Mouse (Mus musculus) heart, postnatal 0 days (tissue): ENCODE measurements around the gene Irf2. TPM values are rescaled to one million over a fixed set of nuclear protein-coding genes. Genes with fewer than 3 reads are reported as not detected.

Experiments
- ATAC-seq: fragments of 200-750 bp; cut with Nextera tagmentation; 2 replicates; pipeline ENCODE4 v1.8.0; 2017; ENCODE audit warnings: low read depth, moderate number of reproducible peaks, moderate library complexity; ENCODE audit not compliant: insufficient read depth
- DNase-seq: peaks from one replicate; pipeline ENCODE4 v3.0.0-alpha.2; 2016; ENCODE audit warnings: low spot score
- H3K27ac ChIP-seq: fragments of 300-500 bp; sonication (generic); 2 replicates; pipeline ENCODE4 v1.5.1; 2014; ENCODE audit warnings: low read depth, mild to moderate bottlenecking
- H3K27me3 ChIP-seq: fragments of 300-500 bp; sonication (generic); 2 replicates; pipeline ENCODE4 v1.6.1; 2014; ENCODE audit warnings: low read length, mixed read lengths; ENCODE audit not compliant: control insufficient read depth, insufficient read depth
- H3K36me3 ChIP-seq: fragments of 300-500 bp; sonication (generic); replicated peaks from 2 replicates; pipeline ENCODE4 v1.6.1; 2014; ENCODE audit warnings: low read length, mixed read lengths; ENCODE audit not compliant: control insufficient read depth, insufficient read depth
- H3K4me1 ChIP-seq: fragments of 300-500 bp; sonication (generic); 2 replicates; pipeline ENCODE4 v1.6.1; 2014; ENCODE audit warnings: antibody characterized with exemption; ENCODE audit not compliant: control insufficient read depth, insufficient read depth
- H3K4me2 ChIP-seq: fragments of 300-500 bp; sonication (generic); 2 replicates; pipeline ENCODE4 v1.6.1; 2014; ENCODE audit warnings: low read depth, mild to moderate bottlenecking, low read length, moderate library complexity
- H3K4me3 ChIP-seq: fragments of 300-500 bp; sonication (generic); 2 replicates; pipeline ENCODE4 v1.5.1; 2014; ENCODE audit warnings: low read depth, low read length
- H3K9ac ChIP-seq: fragments of 300-500 bp; sonication (generic); replicated peaks from 2 replicates; pipeline ENCODE4 v1.6.1; 2014; ENCODE audit warnings: low read depth, low read length, mixed read lengths
- H3K9me3 ChIP-seq: fragments of 300-500 bp; sonication (generic); replicated peaks from 2 replicates; pipeline ENCODE4 v1.6.1; 2016; ENCODE audit warnings: low read length; ENCODE audit not compliant: control insufficient read depth
- CTCF ChIP-seq: IDR thresholded peaks from 2 replicates; pipeline ENCODE4 v1.5.1; 2016; ENCODE audit warnings: antibody characterized with exemption, control low read depth, low read depth
- EP300 ChIP-seq: IDR thresholded peaks from 2 replicates; pipeline ENCODE4 v1.6.1; 2016; ENCODE audit warnings: antibody characterized with exemption, low read depth
- WGBS: fragments of 180-500 bp; shearing (Covaris S2); extraction: QIAGEN DNeasy Blood & Tissue Kit; methylation state at CpG from one replicate; pipeline ENCODE4 v1.1.7; 2014; 5-methylcytosine and 5-hydroxymethylcytosine counted together
- polyA plus RNA-seq: library from polyadenylated mRNA; unstranded; fragments of >200 nt; fragmentation: Nextera tagmentation; extraction: Ambion mirVana; gene quantifications from 2 replicates; pipeline ENCODE4 v1.2.1, GENCODE M21; 2015
- total RNA-seq: library from RNA; depleted of rRNA; stranded (reverse); fragments of >200 nt; gene quantifications from 2 replicates; pipeline ENCODE4 v1.2.3, GENCODE M21; 2014; ENCODE audit warnings: low replicate concordance

The Irf2 gene
- total and polyA plus RNA-seq, 2 experiments from 2014 or later: 4.6 to 22.2 TPM

DNA sequence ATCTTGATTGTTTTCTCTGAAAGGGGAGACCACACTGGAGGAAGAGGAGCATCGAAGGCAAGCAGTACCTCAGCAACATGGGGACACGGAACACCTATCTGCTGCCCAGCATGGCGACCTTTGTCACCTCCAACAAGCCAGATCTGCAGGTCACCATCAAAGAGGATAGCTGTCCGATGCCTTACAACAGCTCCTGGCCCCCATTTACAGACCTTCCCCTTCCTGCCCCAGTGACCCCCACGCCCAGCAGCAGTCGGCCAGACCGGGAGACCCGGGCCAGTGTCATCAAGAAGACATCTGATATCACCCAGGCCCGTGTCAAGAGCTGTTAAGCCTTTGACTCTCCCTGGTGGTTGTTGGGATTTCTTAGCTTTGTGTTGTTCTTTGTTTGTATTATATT is 106.4 kb downstream of the Irf2 start:
- H3K27ac ChIP-seq: peak overlapping the region; percentile 86
- no peaks in the 10 kb centered on the region for H3K9me3 ChIP-seq
- no peaks in the 10 kb centered on the region for H3K27me3 ChIP-seq
- no peak overlapping the region for H3K9ac ChIP-seq
- no peak overlapping the region for H3K4me2 ChIP-seq
- DNase-seq (no peak), ATAC-seq (no peak)
- TF ChIP-seq CTCF (no peak), EP300 (no peak)
- no peak overlapping the region for H3K4me3 ChIP-seq
- peaks cover 31% of the 10 kb centered on the region for H3K4me1 ChIP-seq
- 77% methylated on average over 9 of the region's 9 CpGs for WGBS
- H3K36me3 ChIP-seq: peaks cover 21% of the 10 kb centered on the region

DNA sequence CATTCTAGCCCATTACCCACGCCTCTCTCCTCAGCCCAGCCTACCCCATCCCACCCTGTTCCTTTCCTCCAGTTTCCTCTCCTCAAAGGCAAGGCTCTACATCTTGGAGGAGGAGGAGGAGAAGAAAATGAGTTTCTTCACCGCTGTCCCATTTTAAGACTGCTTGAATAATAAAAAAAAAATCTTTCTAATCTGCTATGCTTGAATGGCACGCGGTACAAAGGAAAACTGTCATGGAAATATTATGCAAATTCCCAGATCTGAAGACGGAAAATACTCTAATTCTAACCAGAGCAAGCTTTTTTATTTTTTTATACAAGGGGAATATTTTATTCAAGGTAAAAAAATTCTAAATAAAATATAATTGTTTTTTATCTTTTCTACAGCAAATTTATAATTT is 107.4 kb downstream of the Irf2 start:
- Histone ChIP-seq H3K27me3 (no peaks in the 10 kb centered on the region), H3K4me2 (no peak overlapping the region), H3K4me3 (no peak overlapping the region), H3K27ac (no peak overlapping the region), H3K9ac (no peak overlapping the region), H3K9me3 (no peaks in the 10 kb centered on the region), H3K4me1 (peaks cover 26% of the 10 kb centered on the region), H3K36me3 (peaks cover 21% of the 10 kb centered on the region)
- WGBS: 94% methylated on average over 5 of the region's 5 CpGs
- DNase-seq (no peak), ATAC-seq (no peak)
- TF ChIP-seq EP300 (no peak), CTCF (no peak)

DNA sequence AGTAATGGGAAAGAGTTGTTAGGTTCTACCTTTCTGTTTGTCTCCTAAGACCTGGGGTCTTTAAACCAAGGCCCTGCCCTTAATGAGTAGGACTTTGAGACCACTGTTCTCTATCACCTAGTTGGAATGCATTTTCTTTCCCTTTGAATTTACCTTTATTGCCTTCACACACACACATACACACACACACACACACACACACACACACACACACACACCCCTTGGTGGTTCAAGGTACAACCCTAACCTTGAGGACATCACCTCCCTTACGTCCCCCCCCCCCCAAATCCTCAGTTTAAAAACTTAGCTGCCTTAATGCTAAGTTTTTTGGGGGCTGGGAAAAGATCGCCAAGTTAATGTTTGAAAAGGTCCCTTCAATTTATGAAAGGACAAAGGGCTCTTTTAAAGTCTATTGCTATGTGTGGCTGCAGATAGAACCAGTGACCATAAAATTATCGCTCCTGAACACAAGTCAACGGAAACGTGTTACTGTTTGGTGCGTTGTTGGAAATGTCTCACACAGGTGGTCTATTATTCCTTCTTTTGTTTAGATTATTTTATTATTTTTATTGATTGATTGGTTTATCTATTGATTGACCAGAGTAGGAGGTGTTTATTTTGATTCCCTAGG is 108.6 kb downstream of the Irf2 start:
- no peak for TF ChIP-seq CTCF
- TF ChIP-seq EP300: no peak
- no peaks in the 10 kb centered on the region for H3K27me3 ChIP-seq
- no peak for ATAC-seq
- peaks cover 21% of the 10 kb centered on the region for H3K36me3 ChIP-seq
- H3K9me3 ChIP-seq: no peaks in the 10 kb centered on the region
- peaks cover 20% of the 10 kb centered on the region for H3K4me1 ChIP-seq
- no peak overlapping the region for H3K4me3 ChIP-seq
- H3K4me2 ChIP-seq: no peak overlapping the region
- 96% methylated on average over 6 of the region's 6 CpGs for WGBS
- H3K9ac ChIP-seq: no peak overlapping the region
- no peak for DNase-seq
- no peak overlapping the region for H3K27ac ChIP-seq

DNA sequence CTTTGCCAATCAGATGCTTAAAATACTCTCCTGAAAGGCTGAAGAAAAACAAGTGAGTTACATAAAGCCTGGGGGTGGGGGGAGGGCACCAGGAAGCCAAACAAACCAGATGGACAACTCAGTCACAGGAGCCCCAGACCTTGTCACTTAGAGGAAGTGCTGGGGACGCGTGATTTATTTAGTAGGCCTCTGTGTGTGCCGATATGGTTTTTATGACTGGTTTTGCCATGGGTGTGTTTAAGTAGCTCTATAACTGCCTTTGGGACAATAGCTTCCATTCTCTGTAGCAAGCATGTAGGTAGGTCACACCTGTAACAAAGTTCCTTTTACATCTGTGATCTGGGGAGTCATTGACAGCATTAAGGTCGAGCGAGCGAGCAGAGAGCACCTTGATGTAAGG is 109.4 kb downstream of the Irf2 start:
- Histone ChIP-seq H3K4me3 (no peak overlapping the region), H3K27me3 (no peaks in the 10 kb centered on the region), H3K9me3 (no peaks in the 10 kb centered on the region), H3K27ac (no peak overlapping the region), H3K36me3 (peaks cover 21% of the 10 kb centered on the region), H3K4me1 (peaks cover 20% of the 10 kb centered on the region), H3K4me2 (no peak overlapping the region), H3K9ac (no peak overlapping the region)
- no peak for ATAC-seq
- no peak for DNase-seq
- 78% methylated on average over 6 of the region's 6 CpGs for whole genome bisulfite sequencing
- TF ChIP-seq EP300 (no peak), CTCF (no peak)

DNA sequence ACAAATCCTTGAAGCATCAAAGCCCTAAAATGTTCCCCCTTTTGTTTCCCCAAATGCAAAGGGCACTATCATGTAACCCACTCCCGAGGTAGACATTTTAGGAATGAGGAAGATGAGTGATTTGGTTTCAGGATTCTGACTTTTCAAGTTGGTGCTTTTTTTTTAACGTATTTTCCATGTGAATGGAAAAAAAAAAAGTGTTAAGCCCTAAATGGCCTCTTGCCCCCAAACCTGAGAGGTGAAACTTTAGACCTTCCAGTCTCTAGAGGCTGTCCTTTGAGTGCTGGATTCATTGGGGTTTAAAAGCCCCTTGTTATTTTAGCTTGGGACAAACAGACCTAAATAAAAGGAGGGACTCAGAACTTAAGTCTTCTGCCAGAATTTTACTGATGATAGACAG is 109.9 kb downstream of the Irf2 start:
- TF ChIP-seq EP300: no peak
- TF ChIP-seq CTCF: no peak
- ATAC-seq (no peak), DNase-seq (no peak)
- Histone ChIP-seq H3K4me3 (no peak overlapping the region), H3K27ac (no peak overlapping the region), H3K4me2 (no peak overlapping the region), H3K36me3 (peaks cover 21% of the 10 kb centered on the region), H3K4me1 (peaks cover 16% of the 10 kb centered on the region), H3K9ac (no peak overlapping the region), H3K27me3 (no peaks in the 10 kb centered on the region), H3K9me3 (no peaks in the 10 kb centered on the region)
- whole genome bisulfite sequencing: 61% methylated on average over 2 of the region's 2 CpGs

DNA sequence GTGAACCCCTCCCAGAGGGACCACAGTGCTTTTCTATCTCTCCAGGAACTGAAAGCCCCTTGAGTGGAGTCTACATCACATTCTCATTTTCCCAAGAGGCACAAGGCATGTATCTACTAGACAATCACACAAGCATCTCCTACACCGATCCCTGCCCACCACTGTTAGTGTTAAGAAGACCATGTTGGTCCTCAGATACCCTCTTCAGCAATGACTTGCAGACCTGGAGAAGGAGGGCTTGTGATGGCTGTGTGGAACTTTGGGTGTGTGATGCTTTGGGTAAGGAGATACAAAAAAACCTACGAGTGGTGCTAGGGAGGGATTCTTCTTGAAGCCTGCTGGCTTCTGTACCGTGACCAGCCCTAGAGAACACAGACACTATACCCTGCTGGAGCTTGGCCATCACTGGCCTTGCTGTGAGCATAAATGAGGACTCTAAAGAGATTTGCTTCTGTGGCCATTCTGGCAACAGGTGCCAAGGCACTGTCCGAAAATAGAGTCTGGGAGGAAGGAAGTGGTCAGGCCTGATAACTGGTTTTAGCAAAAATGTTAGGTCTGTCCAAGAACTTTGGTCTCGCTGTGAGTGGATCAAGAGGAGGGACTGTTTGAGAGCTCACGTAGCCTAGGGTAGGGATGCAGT is 110.8 kb downstream of the Irf2 start:
- Histone ChIP-seq H3K36me3 (peaks cover 21% of the 10 kb centered on the region), H3K27ac (no peak overlapping the region; the same call in 1 of the 2 replicates), H3K4me2 (no peak overlapping the region), H3K9me3 (no peaks in the 10 kb centered on the region), H3K4me3 (no peak overlapping the region), H3K9ac (no peak overlapping the region), H3K27me3 (no peaks in the 10 kb centered on the region), H3K4me1 (peaks cover 15% of the 10 kb centered on the region)
- ATAC-seq (0 out of 2 replicates have a peak, but pooled peaks have one; percentile 20), DNase-seq (peak; percentile 10)
- TF ChIP-seq CTCF (no peak), EP300 (no peak)
- 58% methylated on average over 6 of the region's 6 CpGs for WGBS
